Mouse (Mus musculus) G1E (cell line): Measurements from ENCODE around the gene Gm43738.

ENCODE experiments used
- CTCF ChIP-seq: IDR thresholded peaks from 2 replicates; pipeline ENCODE4 v1.5.1; 2012; ENCODE audit warnings: low read depth, low read length, inconsistent platforms, mixed read lengths
- GATA1 ChIP-seq: IDR thresholded peaks from 2 replicates; pipeline ENCODE4 v1.6.1; 2012; ENCODE audit warnings: borderline replicate concordance, low read length, inconsistent platforms, mixed read lengths
- GATA2 ChIP-seq: IDR thresholded peaks from 2 replicates; pipeline ENCODE4 v1.6.1; 2012; ENCODE audit warnings: low read depth, low read length, inconsistent platforms, borderline replicate concordance
- POLR2AphosphoS5 ChIP-seq: IDR thresholded peaks from 2 replicates; pipeline ENCODE4 v1.6.1; 2012; ENCODE audit warnings: low read depth, low read length, inconsistent platforms; ENCODE audit not compliant: insufficient replicate concordance
- TAL1 ChIP-seq: conservative IDR thresholded peaks from 2 replicates; pipeline ENCODE4 v1.6.1; 2012; ENCODE audit warnings: low read depth, low read length, inconsistent platforms, mixed read lengths

- TF ChIP-seq CTCF = no peak; the same call in 1 of the 2 replicates
- TF ChIP-seq TAL1 = no peak
- TF ChIP-seq GATA1 = no peak
- no peak for TF ChIP-seq POLR2AphosphoS5
- no peak for TF ChIP-seq GATA2
Observed at GRCm38 (mm10) chr3:89087338-89088110, 13.4 kb downstream of the Gm43738 start.
